Mouse (Mus musculus): ENCODE results near the gene Zdhhc21.

Zdhhc21 gene

DNA sequence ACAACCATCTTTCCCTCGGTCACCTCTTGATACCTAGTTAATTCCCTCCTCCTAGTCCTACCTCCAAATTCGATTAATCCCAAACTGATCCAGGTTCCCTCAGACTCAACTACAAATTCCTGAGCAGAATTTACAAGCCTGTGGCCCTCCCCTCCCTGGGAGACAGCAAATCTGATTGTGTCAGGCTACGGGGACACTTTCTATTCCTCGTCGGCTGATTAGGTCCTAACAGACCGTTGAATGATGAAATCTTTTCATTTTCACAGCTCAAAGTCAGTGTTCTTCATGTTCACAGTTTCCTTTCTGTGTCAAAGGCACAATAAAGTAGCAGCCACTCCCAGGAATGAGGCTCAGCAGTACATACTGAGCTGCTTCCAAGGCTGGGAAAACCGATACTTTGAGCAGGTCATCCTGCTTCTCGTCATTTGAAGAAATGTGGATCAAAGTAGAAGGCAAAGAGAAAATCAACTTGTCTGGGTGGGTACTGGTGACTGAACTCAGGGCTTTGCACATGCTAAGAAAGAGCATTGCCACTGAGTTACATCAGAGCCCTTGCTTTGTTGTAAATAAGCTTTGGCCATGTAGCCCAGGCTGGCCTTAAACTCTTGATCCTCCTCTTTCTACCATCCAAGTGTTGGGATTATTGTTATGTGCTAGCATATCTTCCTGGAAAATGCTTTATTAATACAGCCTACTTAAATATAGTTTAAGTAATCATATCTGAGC is 5.4 kb upstream of the Zdhhc21 start:
- DNase-seq (ENCODE audit: low spot score) = no peak

DNA sequence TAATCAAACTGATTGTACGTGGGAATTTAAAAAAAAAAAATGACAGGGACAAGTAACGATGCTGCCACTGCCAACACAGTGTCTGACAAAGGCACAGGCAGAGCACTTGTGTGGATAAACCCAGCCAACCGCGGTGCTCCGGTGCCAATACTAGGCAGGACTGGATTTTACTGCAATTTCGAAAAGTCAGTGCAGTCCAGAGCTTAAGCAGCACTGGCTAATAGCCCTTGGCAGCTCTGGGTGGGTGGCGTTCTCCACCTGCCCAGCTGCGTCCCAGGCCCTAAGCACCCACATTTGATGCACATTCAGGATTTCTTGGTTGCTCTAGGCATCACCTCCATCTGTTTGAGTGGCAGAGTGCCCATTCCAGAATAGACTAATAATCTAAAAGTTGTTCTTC is 3.6 kb upstream of the Zdhhc21 start:
- no peak for DNase-seq (ENCODE audit: low spot score)

DNA sequence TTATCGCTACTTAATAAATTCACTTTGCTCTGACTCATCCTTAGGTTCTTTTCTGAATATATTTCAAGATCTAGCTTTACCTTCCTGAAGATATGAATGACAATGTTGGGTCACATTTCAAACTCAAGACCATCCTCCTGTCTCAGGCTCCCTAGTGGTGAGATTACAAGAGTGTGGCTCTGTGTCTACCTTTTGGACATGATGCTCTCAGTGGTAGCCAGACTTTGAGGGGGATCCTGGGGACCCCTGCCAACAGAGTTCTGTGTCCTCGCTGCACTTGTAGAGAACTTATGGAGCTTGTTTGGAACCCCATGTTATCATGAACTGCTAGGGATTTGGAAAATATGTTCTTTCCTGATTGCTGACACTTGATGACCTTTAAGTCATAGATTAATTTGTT is 1.7 kb upstream of the Zdhhc21 start:
- no peak for DNase-seq (ENCODE audit: low spot score)

DNA sequence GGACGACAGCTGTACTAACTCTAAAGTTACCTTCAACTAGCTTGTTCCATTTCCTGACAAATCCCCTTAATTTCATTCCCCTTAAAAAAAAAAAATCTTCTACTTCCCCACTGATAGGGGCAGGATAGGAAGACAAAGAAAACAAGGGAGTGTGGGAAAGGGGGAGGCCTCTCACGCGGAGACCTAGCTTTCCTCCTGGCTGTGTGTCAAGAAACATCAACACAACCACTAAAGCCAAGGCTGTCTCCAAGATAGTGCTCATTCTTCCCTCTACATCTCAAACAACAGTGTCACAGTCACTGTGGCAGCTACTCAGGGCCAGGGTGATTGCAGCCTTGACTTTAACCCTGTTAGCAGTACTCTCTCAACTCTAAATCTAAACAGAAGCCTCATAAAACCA is 808 bp upstream of the Zdhhc21 start:
- DNase-seq (ENCODE audit: low spot score) = no peak

- no peak for DNase-seq (ENCODE audit: low spot score)
Measured at GRCm38 (mm10) chr4:82858431-82859010, 1.2 kb downstream of the Zdhhc21 start.

DNA sequence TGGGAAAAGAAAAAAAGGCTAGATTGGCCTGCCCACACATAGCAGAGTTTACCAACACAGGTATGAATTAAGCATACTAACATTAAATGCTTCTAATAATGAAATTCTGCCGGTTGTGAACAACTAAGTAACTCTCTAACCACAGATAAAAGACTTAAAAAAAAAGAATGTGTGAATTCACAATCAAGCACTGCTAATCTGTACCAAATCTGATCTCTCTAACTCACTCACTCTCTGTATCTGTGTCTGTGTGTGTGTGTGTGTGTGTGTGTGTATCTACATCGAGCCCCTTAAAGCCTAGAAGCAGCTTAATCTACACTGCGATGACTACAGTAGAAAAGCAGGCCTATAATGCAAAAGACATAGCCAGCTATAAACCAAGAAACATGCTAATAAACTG is 2.8 kb downstream of the Zdhhc21 start:
- no peak for DNase-seq (ENCODE audit: low spot score)

DNA sequence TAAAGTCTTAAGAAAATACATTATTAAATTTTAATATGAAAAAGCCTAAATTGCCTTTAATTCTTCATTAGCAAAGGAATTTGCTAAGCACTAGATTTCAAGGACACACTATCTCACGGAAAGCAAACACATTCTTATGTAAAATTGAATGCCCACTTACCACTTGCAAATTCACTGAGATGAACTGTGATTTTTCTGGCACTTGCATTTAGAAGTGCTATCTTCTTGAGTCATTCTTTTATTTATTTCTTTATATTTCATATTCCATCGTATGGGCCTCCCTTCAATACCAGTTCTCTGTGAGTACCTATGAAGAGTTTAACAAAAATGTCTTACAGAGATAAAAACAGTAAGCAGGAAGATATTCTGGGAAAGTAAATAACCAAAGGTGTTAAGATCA is 5.9 kb downstream of the Zdhhc21 start:
- DNase-seq (ENCODE audit: low spot score) = no peak

GRCm38 (mm10) chr4:82848552-82849234 is 11.1 kb downstream of the Zdhhc21 start:
- no peak for DNase-seq (ENCODE audit: low spot score)

- DNase-seq (ENCODE audit: low spot score) = no peak
Measured at GRCm38 (mm10) chr4:82837526-82838240, 22.1 kb downstream of the Zdhhc21 start.

DNA sequence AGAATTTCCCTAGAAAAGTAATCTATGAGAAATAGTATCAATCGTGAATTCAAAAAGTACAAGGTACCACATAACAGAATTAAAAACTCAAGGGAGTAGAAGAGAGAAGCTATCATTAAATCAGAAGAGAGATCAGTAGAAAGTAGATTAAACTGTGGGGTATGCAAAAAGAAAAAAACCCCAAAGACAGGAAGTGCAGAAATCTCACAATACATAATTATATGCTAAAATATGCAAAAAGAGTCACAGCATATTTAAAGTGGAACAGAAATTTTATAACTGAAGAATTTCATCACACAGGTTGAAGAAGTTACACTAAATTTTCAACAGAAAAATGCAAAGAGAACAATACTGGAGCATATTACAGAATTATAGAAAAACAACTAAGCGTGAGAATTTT is 28.6 kb downstream of the Zdhhc21 start:
- no peak for DNase-seq (ENCODE audit: low spot score)

GRCm38 (mm10) chr4:82829429-82829828 is 30.3 kb downstream of the Zdhhc21 start:
- no peak for DNase-seq (ENCODE audit: low spot score)

DNA sequence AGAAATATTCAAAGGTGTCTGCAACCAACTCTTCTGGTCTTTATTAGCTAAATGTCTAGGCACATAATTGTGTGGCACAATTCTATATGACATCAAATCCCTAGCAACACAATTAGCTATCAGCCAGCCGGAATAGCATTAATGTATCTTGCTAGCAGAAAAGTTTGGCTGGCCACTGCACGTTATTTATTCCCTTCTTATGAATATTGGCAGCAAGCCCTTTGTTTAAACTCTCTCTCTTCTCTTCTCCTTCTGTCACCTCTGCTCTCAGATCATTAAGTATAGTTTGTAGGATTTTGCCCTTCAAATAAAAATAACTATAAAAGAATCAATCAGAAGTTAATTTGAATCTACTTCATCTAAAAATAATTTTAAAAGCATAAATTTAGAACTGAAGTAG is 32.8 kb downstream of the Zdhhc21 start:
- no peak for DNase-seq (ENCODE audit: low spot score)

- DNase-seq (ENCODE audit: low spot score) = no peak
Measured at GRCm38 (mm10) chr4:82817833-82818232, 41.9 kb downstream of the Zdhhc21 start.

GRCm38 (mm10) chr4:82816351-82816750 is 43.4 kb downstream of the Zdhhc21 start:
- DNase-seq (ENCODE audit: low spot score) = no peak

- DNase-seq (ENCODE audit: low spot score) = peak; percentile 20
Measured at GRCm38 (mm10) chr4:82815296-82815695, 44.5 kb downstream of the Zdhhc21 start.

DNA sequence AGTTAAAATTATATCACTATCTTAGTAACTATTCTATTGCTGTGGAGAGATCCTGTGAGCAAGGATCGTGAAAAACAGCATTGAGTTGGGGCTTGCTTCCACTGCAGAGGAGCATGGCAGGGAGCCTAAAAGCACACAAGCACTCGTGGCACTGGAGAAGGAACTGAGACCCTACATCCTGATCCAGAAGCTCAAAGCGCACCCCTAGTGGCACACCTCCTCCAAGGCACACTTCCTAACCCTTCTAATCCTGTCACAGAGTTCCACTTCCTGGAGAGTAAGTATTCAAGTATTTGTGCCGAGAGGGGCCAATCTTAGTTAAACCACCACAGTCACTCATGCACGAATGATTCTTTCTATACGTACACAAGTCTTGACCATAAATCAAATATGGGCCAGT is 46.4 kb downstream of the Zdhhc21 start:
- no peak for DNase-seq (ENCODE audit: low spot score)

DNA sequence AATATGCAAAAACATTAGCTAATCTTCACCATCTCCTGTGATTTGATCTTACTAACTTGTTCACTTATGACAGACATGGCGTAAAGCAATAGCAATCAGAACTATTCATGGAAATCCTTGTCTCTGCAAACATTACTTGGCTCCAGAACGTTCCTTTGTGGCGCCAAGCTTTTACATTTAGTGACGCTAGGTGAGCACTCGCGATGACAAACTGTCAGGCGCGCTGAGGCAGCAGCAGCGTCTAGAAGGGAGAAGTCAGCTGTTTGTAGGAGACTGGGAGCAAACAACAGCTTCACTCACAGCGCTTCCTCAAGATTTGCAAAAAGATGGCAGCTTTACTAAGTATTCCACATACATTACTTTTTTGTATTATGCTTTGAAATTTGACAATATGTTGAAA is 51.9 kb downstream of the Zdhhc21 start:
- no peak for DNase-seq (ENCODE audit: low spot score)

GRCm38 (mm10) chr4:82806176-82806757 is 53.5 kb downstream of the Zdhhc21 start:
- no peak for DNase-seq (ENCODE audit: low spot score)

DNA sequence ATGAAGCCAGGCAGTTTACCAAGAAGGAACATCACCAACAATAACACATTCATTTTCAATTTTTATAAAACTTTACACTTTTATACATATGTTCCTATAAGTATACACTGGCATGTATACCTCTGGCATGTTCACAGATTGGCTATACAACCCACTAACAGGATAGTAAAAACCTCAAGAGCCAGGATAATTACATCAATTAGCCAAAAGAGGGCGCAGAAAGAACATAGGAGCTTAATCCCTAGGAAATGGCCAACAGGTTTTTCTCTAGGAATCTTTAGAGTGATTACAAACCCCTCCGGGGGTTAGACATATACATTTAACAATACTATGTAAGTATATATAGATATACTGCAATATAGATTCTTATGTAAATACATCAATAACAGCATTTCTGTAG is 55.7 kb downstream of the Zdhhc21 start:
- DNase-seq (ENCODE audit: low spot score) = no peak

DNA sequence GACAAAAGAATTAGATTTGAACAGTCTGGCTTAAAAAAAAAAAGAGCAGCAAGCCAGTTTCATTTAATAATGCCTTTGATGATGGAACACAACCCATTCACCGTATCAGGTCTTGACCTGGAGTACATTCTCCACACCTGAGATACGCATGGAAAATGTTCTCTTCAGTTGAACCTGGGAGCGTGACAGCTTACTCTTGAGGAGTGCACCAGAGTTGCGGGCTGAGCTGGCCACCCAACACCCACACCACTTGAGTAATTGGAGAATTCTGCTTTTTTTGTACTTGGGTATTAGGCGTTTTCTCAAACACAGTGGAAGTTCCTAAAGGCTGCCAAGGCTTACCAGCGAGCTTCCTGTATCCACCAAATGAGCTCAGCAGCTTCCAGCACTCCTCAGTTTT is 66.2 kb downstream of the Zdhhc21 start:
- no peak for DNase-seq (ENCODE audit: low spot score)

- no peak for DNase-seq (ENCODE audit: low spot score)
Measured at GRCm38 (mm10) chr4:82792906-82793580, 66.7 kb downstream of the Zdhhc21 start.

Data from spleen, adult 12 weeks (tissue).